ENCODE assay signal across 10 mouse cellular contexts in the genomic region with DNA sequence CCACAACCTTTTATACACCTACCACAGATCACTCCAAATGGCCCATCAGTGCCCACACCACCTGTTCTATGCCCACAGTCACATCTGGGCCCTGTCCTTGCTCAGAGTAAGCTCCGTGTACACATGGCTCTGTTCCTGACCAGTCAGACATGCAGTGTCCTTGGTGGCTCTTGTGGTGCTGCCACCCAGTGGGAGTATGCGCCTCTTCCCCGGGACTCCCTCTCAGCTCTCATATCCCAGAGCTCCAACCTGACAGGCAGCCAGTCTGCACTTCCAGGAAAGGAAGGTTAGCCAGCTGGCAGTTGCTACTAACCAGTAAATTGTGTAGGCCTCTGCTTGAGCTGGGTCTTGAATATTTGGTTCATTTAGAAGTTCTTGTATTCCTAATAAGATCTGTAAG. TPM values are rescaled to one million over a fixed set of nuclear protein-coding genes. Genes with fewer than 3 reads are reported as not detected.
A peak's percentile ranks its signal among the peaks of the same experiment; 100 is the strongest.
DNase-seq lines count a peak whose midpoint lies in the region; ATAC-seq lines count a peak whose summit lies in the region.
"Had no signal": no experiment of that assay in that cellular context is flagged by ENCODE, and none has a peak within 500 bp of the region (broad histone marks: within the 10 kb centered on the region; RNA-seq: fewer than 3 reads in every experiment).

No protein-coding gene starts in this region.

- no peak overlapping the region for H3K4me3 ChIP-seq in heart, embryonic 11.5 days (ENCODE audit: low read depth, low read length)
- H3K4me3 ChIP-seq in midbrain, embryonic 15.5 days = no peak overlapping the region
- H3K4me3 ChIP-seq: megakaryocyte, embryonic 14.5 days had no signal

- no peaks in the 10 kb centered on the region for H3K4me1 ChIP-seq in heart, embryonic 11.5 days (ENCODE audit: control insufficient read depth, insufficient read depth, low read length)
- H3K4me1 ChIP-seq in midbrain, embryonic 15.5 days = peaks cover 1% of the 10 kb centered on the region

- ATAC-seq in heart, embryonic 11.5 days (replicated peaks; ENCODE audit: insufficient number of reproducible peaks, low FRiP score, low TSS enrichment) = no peak
- ATAC-seq in granulocyte monocyte progenitor cell, adult 5-6 weeks (replicated peaks; ENCODE audit: poor library complexity, severe bottlenecking) = no peak
- no peak for ATAC-seq in midbrain, embryonic 15.5 days (replicated peaks)

- H3K9ac ChIP-seq in heart, embryonic 11.5 days (ENCODE audit: low read depth, low read length) = no peak overlapping the region
- no peak overlapping the region for H3K9ac ChIP-seq in midbrain, embryonic 15.5 days

- no peak overlapping the region for H3K4me2 ChIP-seq in heart, embryonic 11.5 days
- H3K4me2 ChIP-seq in midbrain, embryonic 15.5 days = no peak overlapping the region

- no peak overlapping the region for H3K27ac ChIP-seq in heart, embryonic 11.5 days (ENCODE audit: low read depth, low read length)
- no peak overlapping the region for H3K27ac ChIP-seq in midbrain, embryonic 15.5 days

- DNase-seq in heart, adult 8-10 months (ENCODE audit: low spot score) = peak; percentile 51
- DNase-seq in 3T3-L1 (ENCODE audit: low read depth, low spot score) = peak; percentile 53
- DNase-seq in R1 (ENCODE audit: low read depth, low spot score) = peak; percentile 36
- peak; percentile 79 for DNase-seq in heart, postnatal 10 days
- no peak for DNase-seq in B cell, adult 2 months

- H3K27me3 ChIP-seq in heart, embryonic 11.5 days (ENCODE audit: control insufficient read depth, insufficient read depth, low read length) = no peaks in the 10 kb centered on the region
- no peaks in the 10 kb centered on the region for H3K27me3 ChIP-seq in midbrain, embryonic 15.5 days (replicated peaks)
- H3K27me3 ChIP-seq: megakaryocyte, embryonic 14.5 days had no signal

- intact Hi-C loops in heart, postnatal 10 days (cut with DNase I) = no loop called here

- peaks cover 57% of the 10 kb centered on the region for H3K36me3 ChIP-seq in heart, embryonic 11.5 days (ENCODE audit: control insufficient read depth, insufficient read depth, low read length)
- H3K36me3 ChIP-seq in midbrain, embryonic 15.5 days (replicated peaks) = peaks cover 69% of the 10 kb centered on the region

- WGBS in heart, embryonic 11.5 days (ENCODE audit: insufficient replicate concordance) = 72% methylated on average over 3 of the region's 3 CpGs
- whole genome bisulfite sequencing in midbrain, embryonic 15.5 days = 68% methylated on average over 3 of the region's 3 CpGs

- no peaks in the 10 kb centered on the region for H3K9me3 ChIP-seq in heart, embryonic 11.5 days (replicated peaks; ENCODE audit: control insufficient read depth, low read length)
- H3K9me3 ChIP-seq in midbrain, embryonic 15.5 days = no peaks in the 10 kb centered on the region
- H3K9me3 ChIP-seq: megakaryocyte, embryonic 14.5 days had no signal

RNA-seq across cellular contexts. Expression of a gene that starts 8.3 kb away (rescaled TPM):
- 1 to 10 TPM in 1 of 4 experiments, under 1 TPM in 3; 0.52 to 1.5 (median 0.73) TPM for total RNA-seq in heart, adult 8-10 months (2022)
- polyA plus RNA-seq in heart, embryonic 11.5 days (2014; fragmentation: Nextera tagmentation; extraction: Ambion mirVana) = 0.35 and 0.63 TPM in 2 replicates
- under 1 TPM; 0.27 to 0.34 TPM for total RNA-seq in heart, postnatal 10 days (2021)
- total RNA-seq in granulocyte monocyte progenitor cell, adult 5-6 weeks (2014; fragmentation: Nextera tagmentation) = 7.6 and 9.1 TPM in 2 replicates
- 3.8 and 11.9 TPM in 2 replicates for total RNA-seq in granulocyte monocyte progenitor cell, adult 5-6 weeks (2017)
- polyA plus RNA-seq in midbrain, embryonic 15.5 days (2015; fragmentation: Nextera tagmentation; extraction: Ambion mirVana) = 26.8 and 30.3 TPM in 2 replicates

RNA-seq across cellular contexts. Expression of a gene that starts 10.0 kb away (rescaled TPM):
- 10 to 100 TPM; 86.5 to 98.1 (median 89.4) TPM for total RNA-seq in heart, adult 8-10 months (2022)
- polyA plus RNA-seq in heart, embryonic 11.5 days (2014; fragmentation: Nextera tagmentation; extraction: Ambion mirVana) = 471 and 482 TPM in 2 replicates
- total RNA-seq in heart, postnatal 10 days (2021) = 100 to 1,000 TPM; 166 to 173 TPM
- 356 and 387 TPM in 2 replicates for total RNA-seq in granulocyte monocyte progenitor cell, adult 5-6 weeks (2014; fragmentation: Nextera tagmentation)
- total RNA-seq in granulocyte monocyte progenitor cell, adult 5-6 weeks (2017) = 268 and 276 TPM in 2 replicates
- 503 and 512 TPM in 2 replicates for polyA plus RNA-seq in midbrain, embryonic 15.5 days (2015; fragmentation: Nextera tagmentation; extraction: Ambion mirVana)

RNA-seq across cellular contexts. Expression of a gene that starts 24.5 kb away (rescaled TPM):
- 10 to 100 TPM in 1 of 4 experiments, 1 to 10 TPM in 3; 6.2 to 10.5 (median 8.2) TPM for total RNA-seq in heart, adult 8-10 months (2022)
- polyA plus RNA-seq in heart, embryonic 11.5 days (2014; fragmentation: Nextera tagmentation; extraction: Ambion mirVana) = 32.1 and 33.6 TPM in 2 replicates
- total RNA-seq in heart, postnatal 10 days (2021) = 10 to 100 TPM; 12.7 to 13.8 TPM
- 10.9 and 17.1 TPM in 2 replicates for total RNA-seq in granulocyte monocyte progenitor cell, adult 5-6 weeks (2014; fragmentation: Nextera tagmentation)
- total RNA-seq in granulocyte monocyte progenitor cell, adult 5-6 weeks (2017) = 23.6 and 27.8 TPM in 2 replicates
- 62.7 and 62.9 TPM in 2 replicates for polyA plus RNA-seq in midbrain, embryonic 15.5 days (2015; fragmentation: Nextera tagmentation; extraction: Ambion mirVana)

RNA-seq across cellular contexts. Expression of a gene that starts 24.5 kb away (rescaled TPM):
- 10 to 100 TPM; 11.6 to 17.1 (median 14.5) TPM for total RNA-seq in heart, adult 8-10 months (2022)
- 22.6 and 25.5 TPM in 2 replicates for polyA plus RNA-seq in heart, embryonic 11.5 days (2014; fragmentation: Nextera tagmentation; extraction: Ambion mirVana)
- total RNA-seq in heart, postnatal 10 days (2021) = 10 to 100 TPM; 11.3 to 13.9 TPM
- total RNA-seq in granulocyte monocyte progenitor cell, adult 5-6 weeks (2014; fragmentation: Nextera tagmentation) = 10.9 and 19.2 TPM in 2 replicates
- 23.7 and 27.8 TPM in 2 replicates for total RNA-seq in granulocyte monocyte progenitor cell, adult 5-6 weeks (2017)
- polyA plus RNA-seq in midbrain, embryonic 15.5 days (2015; fragmentation: Nextera tagmentation; extraction: Ambion mirVana) = 96.0 and 108 TPM in 2 replicates

RNA-seq across cellular contexts. Expression of a gene that starts 33.7 kb away (rescaled TPM):
- total RNA-seq in heart, adult 8-10 months (2022) = under 1 TPM in 1 of 4 experiments, not detected in 3; 0.23 TPM
- polyA plus RNA-seq in heart, embryonic 11.5 days (2014; fragmentation: Nextera tagmentation; extraction: Ambion mirVana) = not detected in 2 replicates
- total RNA-seq in heart, postnatal 10 days (2021) = 1 to 10 TPM; 1.3 to 2.1 TPM
- total RNA-seq in granulocyte monocyte progenitor cell, adult 5-6 weeks (2014; fragmentation: Nextera tagmentation) = 2.4 and 94.9 TPM in 2 replicates
- total RNA-seq in granulocyte monocyte progenitor cell, adult 5-6 weeks (2017) = 21.6 and 23.7 TPM in 2 replicates
- 0.23 TPM in 1 of 2 replicates, not detected in the other for polyA plus RNA-seq in midbrain, embryonic 15.5 days (2015; fragmentation: Nextera tagmentation; extraction: Ambion mirVana)
- polyA plus RNA-seq: large intestine, adult 2 months had no signal

Comparison
In these comparisons a context has a peak if more than half of its experiments do, and no peak if none do; other contexts are left out.
1. DNase-seq: peak in heart, adult 8-10 months (single experiment), 3T3-L1 (single experiment), R1 (single experiment) and heart, postnatal 10 days (2 of 2); none in B cell, adult 2 months (0 of 2).